ENCODE assay signal across 14 mouse cellular contexts in the genomic region with DNA sequence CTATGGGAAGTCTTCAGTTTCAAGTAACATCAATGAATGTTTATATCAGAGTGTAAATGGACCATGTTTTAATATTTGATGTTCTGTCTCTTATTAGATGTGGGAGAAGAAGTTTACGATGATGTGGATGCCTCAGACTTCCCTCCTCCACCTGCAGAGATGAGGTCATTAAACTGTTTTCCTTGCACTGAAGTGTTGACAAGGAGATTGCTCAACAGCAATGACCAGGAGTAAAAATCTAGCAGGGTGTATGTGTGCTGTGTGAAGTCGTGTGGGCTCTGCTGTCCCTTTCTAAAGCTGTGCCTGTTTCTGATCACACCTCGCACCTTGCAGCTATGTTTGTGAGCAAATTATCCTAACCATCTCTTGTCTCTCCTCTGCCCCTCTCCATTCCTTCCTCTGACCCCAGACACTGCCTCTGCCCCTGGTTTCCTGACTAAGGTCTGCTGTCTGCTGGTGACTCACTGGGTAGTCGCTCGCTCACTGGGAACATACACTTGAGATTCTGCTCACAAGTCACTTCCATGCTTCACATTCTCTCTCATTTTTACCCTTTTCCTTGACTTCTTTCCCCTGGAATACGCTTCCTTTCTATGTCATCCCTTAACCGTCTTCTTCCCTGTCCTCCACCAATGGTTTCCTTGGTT.
"Had no signal": no experiment of that assay in that cellular context is flagged by ENCODE, and none has a peak within 500 bp of the region (broad histone marks: within the 10 kb centered on the region; RNA-seq: fewer than 3 reads in every experiment).

No protein-coding gene starts in this region.

- H3K4me1 ChIP-seq: limb, embryonic 12.5 days; midbrain, embryonic 12.5 days had no signal

- H3K4me3 ChIP-seq: limb, embryonic 12.5 days; liver, embryonic 13.5 days; megakaryocyte, embryonic 14.5 days; midbrain, embryonic 12.5 days had no signal

- ATAC-seq: liver, postnatal 0 days; midbrain, embryonic 16.5 days had no signal

- H3K9ac ChIP-seq: limb, embryonic 12.5 days; liver, embryonic 13.5 days; liver, postnatal 0 days; midbrain, embryonic 12.5 days had no signal

- H3K27me3 ChIP-seq: limb, embryonic 12.5 days; liver, embryonic 13.5 days; megakaryocyte, embryonic 14.5 days; midbrain, embryonic 12.5 days had no signal

- H3K36me3 ChIP-seq: limb, embryonic 12.5 days; liver, embryonic 13.5 days; midbrain, embryonic 12.5 days had no signal

- DNase-seq: kidney, adult 9 months; kidney, postnatal 36 days; liver; liver, embryonic 13.5 days; liver, postnatal 0 days; right cerebral cortex, adult 18-20 months; right cerebral cortex, postnatal 25 days; thymus, postnatal 36 days had no signal

- H3K9me3 ChIP-seq: limb, embryonic 12.5 days; liver, embryonic 13.5 days; megakaryocyte, embryonic 14.5 days; midbrain, embryonic 12.5 days had no signal

- H3K27ac ChIP-seq: kidney, postnatal 0 days; limb, embryonic 12.5 days; liver, embryonic 13.5 days; macrophage; midbrain, embryonic 12.5 days had no signal

- H3K4me2 ChIP-seq: limb, embryonic 12.5 days; liver, embryonic 13.5 days; midbrain, embryonic 12.5 days had no signal
